Mouse (Mus musculus) liver, adult 2 months (tissue): ENCODE data around the gene Enthd1. TPM values are rescaled to one million over a fixed set of nuclear protein-coding genes. Genes with fewer than 3 reads are reported as not detected.

Experiments
- DNase-seq: peaks from one replicate; pipeline ENCODE4 v3.0.0-alpha.2; 2011; ENCODE audit warnings: low read depth, low spot score; ENCODE audit errors: extremely low read depth
- H3K27ac ChIP-seq: fragments of 200-500 bp; replicated peaks from 2 replicates; pipeline ENCODE4 v1.5.1; 2012; ENCODE audit warnings: low read depth, mild to moderate bottlenecking, control low read depth, inconsistent platforms, low read length; ENCODE audit not compliant: insufficient read depth
- H3K27me3 ChIP-seq: fragments of 200-500 bp; 2 replicates; pipeline ENCODE4 v1.6.1; 2012; ENCODE audit warnings: mild to moderate bottlenecking, moderate library complexity, low read length, inconsistent platforms; ENCODE audit not compliant: control insufficient read depth, insufficient read depth
- H3K36me3 ChIP-seq: fragments of 200-500 bp; 2 replicates; pipeline ENCODE4 v1.6.1; 2012; ENCODE audit warnings: low read length, inconsistent platforms; ENCODE audit not compliant: control insufficient read depth, insufficient read depth
- H3K4me1 ChIP-seq: fragments of 200-500 bp; 2 replicates; pipeline ENCODE4 v1.6.1; 2011; ENCODE audit warnings: low read length; ENCODE audit not compliant: control insufficient read depth, insufficient read depth
- H3K4me3 ChIP-seq: fragments of 200-500 bp; 2 replicates; pipeline ENCODE4 v1.5.1; 2011; ENCODE audit warnings: low read depth, mild to moderate bottlenecking, control low read depth, low read length, moderate library complexity; ENCODE audit not compliant: insufficient read depth
- H3K79me2 ChIP-seq: fragments of 200-500 bp; 2 replicates; pipeline ENCODE4 v1.6.1; 2012; ENCODE audit warnings: inconsistent platforms, mild to moderate bottlenecking, low read length, moderate library complexity; ENCODE audit not compliant: control insufficient read depth, insufficient read depth
- H3K9ac ChIP-seq: fragments of 200-500 bp; 2 replicates; pipeline ENCODE4 v1.6.1; 2012; ENCODE audit warnings: low read depth, mild to moderate bottlenecking, control low read depth, inconsistent platforms, low read length
- CTCF ChIP-seq: fragments of 200-500 bp; IDR thresholded peaks from 2 replicates; pipeline ENCODE4 v1.5.1; 2011; ENCODE audit warnings: low read depth, low read length, control low read depth
- POLR2A ChIP-seq: fragments of 200-500 bp; IDR thresholded peaks from 2 replicates; pipeline ENCODE4 v1.6.1; 2011; ENCODE audit warnings: low read length, control low read depth; ENCODE audit not compliant: insufficient read depth; ENCODE audit errors: extremely low read depth
- WGBS: fragments of 180-500 bp; shearing (Covaris S2); methylation state at CpG from one replicate; pipeline ENCODE4 v1.1.7; 2018; 5-methylcytosine and 5-hydroxymethylcytosine counted together
- polyA plus RNA-seq: library from polyadenylated mRNA; depleted of rRNA; stranded (reverse); fragments of >200 nt; gene quantifications from 2 replicates; pipeline ENCODE4 v1.2.3, GENCODE M21; 2012
- total RNA-seq: library from RNA; depleted of rRNA; stranded (reverse); fragments of >200 nt; gene quantifications from 2 replicates; pipeline ENCODE4 v1.2.3, GENCODE M21; 2014

The Enthd1 gene
- total and polyA plus RNA-seq, 2 experiments: not detected

- DNase-seq: no peak
- H3K9ac ChIP-seq: no peak overlapping the region
- no peaks in the 10 kb centered on the region for H3K4me1 ChIP-seq
- TF ChIP-seq POLR2A (no peak), CTCF (no peak)
- H3K27ac ChIP-seq: no peak overlapping the region
- 38% methylated on average over 22 of the region's 22 CpGs for WGBS
- H3K79me2 ChIP-seq: no peaks in the 10 kb centered on the region
- peaks cover 6% of the 10 kb centered on the region; the same call in 1 of the 2 replicates for H3K27me3 ChIP-seq
- H3K36me3 ChIP-seq: no peaks in the 10 kb centered on the region
- no peak overlapping the region for H3K4me3 ChIP-seq
Measured at GRCm38 (mm10) chr15:80577166-80577960, 12.4 kb upstream of the Enthd1 start.

- H3K4me3 ChIP-seq: no peak overlapping the region
- 77% methylated on average over 11 of the region's 11 CpGs for WGBS
- H3K27ac ChIP-seq: no peak overlapping the region
- H3K27me3 ChIP-seq: peaks cover 6% of the 10 kb centered on the region; the same call in 1 of the 2 replicates
- TF ChIP-seq POLR2A: no peak
- TF ChIP-seq CTCF: no peak
- no peak for DNase-seq
- H3K4me1 ChIP-seq: no peaks in the 10 kb centered on the region
- H3K36me3 ChIP-seq: no peaks in the 10 kb centered on the region
- H3K79me2 ChIP-seq: no peaks in the 10 kb centered on the region
- no peak overlapping the region for H3K9ac ChIP-seq
Measured at GRCm38 (mm10) chr15:80576415-80576994, 11.5 kb upstream of the Enthd1 start.

GRCm38 (mm10) chr15:80575817-80576370 is 10.9 kb upstream of the Enthd1 start:
- no peak overlapping the region for H3K4me3 ChIP-seq
- no peaks in the 10 kb centered on the region for H3K36me3 ChIP-seq
- TF ChIP-seq POLR2A: no peak
- TF ChIP-seq CTCF: no peak
- no peak overlapping the region for H3K9ac ChIP-seq
- H3K27ac ChIP-seq: no peak overlapping the region
- no peaks in the 10 kb centered on the region for H3K4me1 ChIP-seq
- peaks cover 6% of the 10 kb centered on the region; the same call in 1 of the 2 replicates for H3K27me3 ChIP-seq
- H3K79me2 ChIP-seq: no peaks in the 10 kb centered on the region
- DNase-seq: no peak
- 88% methylated on average over 13 of the region's 13 CpGs for WGBS

- no peak overlapping the region for H3K9ac ChIP-seq
- no peaks in the 10 kb centered on the region for H3K79me2 ChIP-seq
- no peak for DNase-seq
- no peaks in the 10 kb centered on the region for H3K36me3 ChIP-seq
- 91% methylated on average over 17 of the region's 17 CpGs for WGBS
- no peak for TF ChIP-seq CTCF
- peaks cover 6% of the 10 kb centered on the region; the same call in 1 of the 2 replicates for H3K27me3 ChIP-seq
- no peak overlapping the region for H3K27ac ChIP-seq
- no peak overlapping the region for H3K4me3 ChIP-seq
- H3K4me1 ChIP-seq: no peaks in the 10 kb centered on the region
Measured at GRCm38 (mm10) chr15:80574211-80575040, 9.5 kb upstream of the Enthd1 start.

GRCm38 (mm10) chr15:80572811-80573520 is 8.0 kb upstream of the Enthd1 start:
- TF ChIP-seq CTCF (no peak), POLR2A (no peak)
- H3K27me3 ChIP-seq: peaks cover 3% of the 10 kb centered on the region; the same call in 1 of the 2 replicates
- DNase-seq: no peak
- no peaks in the 10 kb centered on the region for H3K36me3 ChIP-seq
- no peak overlapping the region for H3K27ac ChIP-seq
- no peaks in the 10 kb centered on the region for H3K4me1 ChIP-seq
- H3K9ac ChIP-seq: no peak overlapping the region
- 74% methylated on average over 9 of the region's 9 CpGs for WGBS
- H3K79me2 ChIP-seq: no peaks in the 10 kb centered on the region
- H3K4me3 ChIP-seq: no peak overlapping the region
